Mouse (Mus musculus) adrenal gland, adult (tissue): ENCODE data around the gene Ambra1.
"Not testable (repeated sequence)": the region's sequence is repeated elsewhere in the genome, so short reads cannot be mapped to it uniquely, and the experiment has no call there.

Experiments
- DNase-seq, 2 experiments: peaks; one replicate each; pipeline ENCODE4 v3.0.0; 2022 to 2023; ENCODE audit warnings: low spot score in 1 of 2; ENCODE audit not compliant: inconsistent age in 2 of 2

Gene Ambra1

DNA sequence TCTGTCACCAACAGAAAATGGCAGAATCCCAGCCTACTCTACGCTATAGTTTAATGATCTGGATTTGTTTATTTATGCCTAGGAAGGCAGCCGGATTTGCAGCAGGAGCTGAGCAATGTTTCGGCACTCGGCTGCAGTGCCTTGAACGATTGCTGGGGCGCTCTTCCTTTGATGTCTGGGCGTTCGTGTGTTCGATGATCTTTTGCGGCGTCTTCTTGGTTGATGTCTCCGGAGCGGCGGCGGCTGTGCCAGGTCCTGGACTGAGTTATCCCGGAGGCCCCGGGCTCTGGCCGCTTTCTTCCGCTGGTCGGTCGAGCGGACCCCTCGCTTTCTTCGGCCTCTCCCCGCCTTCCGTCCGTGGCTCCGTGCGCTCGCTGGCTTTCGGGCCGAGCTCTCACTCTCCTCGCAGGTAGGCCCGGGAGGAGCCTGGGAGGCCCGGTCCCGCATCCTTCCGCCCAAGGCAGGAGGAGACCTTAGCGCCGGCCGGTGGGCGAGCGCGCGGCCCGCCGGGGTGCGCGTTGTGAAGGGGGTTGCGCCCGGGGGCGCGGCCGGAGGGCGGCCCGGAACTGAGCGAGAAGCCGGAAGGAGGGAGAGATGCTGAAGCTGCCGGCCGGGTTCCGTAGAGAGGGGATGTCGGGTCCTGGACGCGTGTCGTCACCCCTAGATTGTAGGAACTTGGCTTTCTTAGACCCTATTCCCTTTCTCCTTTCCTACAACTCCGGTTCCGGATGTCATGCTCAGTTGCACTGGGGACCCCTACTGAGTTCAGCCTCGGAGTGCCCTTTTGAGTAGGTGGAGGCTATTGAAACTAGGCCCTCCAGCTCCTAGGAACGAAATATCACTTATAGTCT is at the start of gene Ambra1:
Gene Ambra1, plus strand, starts transcription at position 164 of the 851 bp plus-strand sequence.
- peak; percentile 90 to 95 for DNase-seq

DNA sequence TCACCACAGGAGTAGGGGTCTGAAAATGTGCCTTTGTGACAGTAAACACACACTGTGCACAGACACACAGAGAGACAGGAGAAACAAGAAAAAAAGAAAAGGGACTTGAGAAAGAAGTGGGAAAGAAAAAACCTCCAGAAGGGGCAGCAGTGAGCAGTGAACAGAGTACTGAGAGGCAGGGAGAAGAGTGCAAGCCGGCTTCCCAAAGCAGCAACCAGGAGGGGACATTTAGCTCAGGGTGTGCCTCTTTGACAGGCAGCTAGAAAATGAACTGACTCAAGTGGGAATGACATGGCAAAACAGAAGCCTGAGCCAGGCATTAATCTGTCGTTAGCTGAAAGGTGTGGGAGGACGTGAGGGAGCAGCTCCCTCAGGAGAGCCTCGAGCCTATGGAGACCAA is 47.1 kb upstream of the Ambra1 start:
- peak in 1 of 2 experiments; percentile 70 for DNase-seq

DNA sequence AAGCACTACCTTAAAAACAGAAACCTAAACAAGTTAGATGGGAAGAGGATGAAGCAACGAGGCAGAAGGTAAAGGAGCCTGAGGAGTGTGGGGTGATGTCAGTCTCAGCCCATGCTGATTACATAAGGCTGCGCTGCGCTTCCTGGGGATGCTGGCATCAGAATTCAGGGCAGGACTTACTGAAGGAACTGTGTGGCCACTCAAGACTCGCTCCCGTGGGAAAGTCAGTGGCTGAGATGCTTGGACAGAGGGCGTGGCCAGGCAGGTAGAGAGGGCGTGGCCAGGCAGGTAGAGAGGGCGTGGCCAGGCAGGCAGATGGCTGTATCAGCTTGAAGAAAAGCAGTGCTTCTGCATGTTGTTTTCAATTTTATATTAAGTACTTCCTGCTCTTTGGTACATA is 46.0 kb upstream of the Ambra1 start:
- DNase-seq = no peak

DNA sequence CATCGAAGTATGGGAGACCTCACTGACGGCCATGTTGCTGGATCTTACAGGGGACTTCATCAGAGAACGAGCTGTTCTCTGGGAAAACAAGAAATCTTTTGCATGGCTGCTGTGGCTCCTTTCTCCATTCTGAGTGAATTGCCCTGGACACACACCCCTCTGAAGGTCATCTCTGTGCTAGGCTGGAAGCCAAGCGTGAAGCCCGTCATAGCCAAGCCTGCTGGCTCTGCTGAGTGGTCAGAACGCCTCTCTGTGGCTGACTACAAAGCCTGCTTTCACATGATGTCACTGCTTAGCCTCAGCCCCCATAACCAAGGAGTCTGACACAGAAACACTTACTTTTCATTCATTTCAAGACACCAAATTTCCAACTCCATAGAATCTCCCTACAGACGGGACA is 40.5 kb upstream of the Ambra1 start:
- peak; percentile 91 to 93 for DNase-seq

DNA sequence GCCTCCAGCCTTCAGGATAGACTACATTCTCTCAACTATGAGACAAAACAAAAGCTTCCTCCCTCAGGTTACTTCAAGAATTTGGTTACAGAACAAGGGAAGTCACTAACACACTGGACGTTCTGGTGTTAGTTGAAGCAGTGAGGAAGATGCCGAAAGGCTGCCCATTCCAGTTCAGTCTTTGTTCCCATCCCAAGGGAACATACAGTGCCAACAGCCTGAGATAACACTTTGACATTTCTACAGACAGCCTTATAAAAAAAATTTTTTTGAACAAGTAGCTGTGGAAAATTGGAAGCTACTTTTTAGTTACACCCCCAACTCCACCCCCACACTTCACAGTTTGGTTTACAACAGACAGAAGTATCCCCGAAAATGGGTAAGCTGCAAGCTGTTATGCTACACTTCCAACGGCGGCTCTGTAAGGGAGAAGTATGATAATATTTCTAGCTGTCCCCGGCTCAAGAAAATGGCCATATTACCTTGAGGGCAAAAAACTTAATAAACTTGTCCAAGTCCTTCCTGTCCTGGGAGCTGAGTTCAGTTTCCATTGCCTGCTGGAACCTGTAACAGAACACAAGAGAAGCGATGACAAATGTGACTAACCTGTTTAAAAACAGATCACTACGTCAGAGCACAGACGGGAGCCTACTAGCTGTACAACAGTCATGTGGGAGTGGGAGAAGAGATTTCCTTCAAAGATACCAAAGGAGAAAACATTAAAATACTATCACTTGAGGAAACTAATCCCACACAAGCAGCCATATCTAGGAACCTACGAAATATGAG is 34.3 kb upstream of the Ambra1 start:
- DNase-seq = peak in 1 of 2 experiments; percentile 51

DNA sequence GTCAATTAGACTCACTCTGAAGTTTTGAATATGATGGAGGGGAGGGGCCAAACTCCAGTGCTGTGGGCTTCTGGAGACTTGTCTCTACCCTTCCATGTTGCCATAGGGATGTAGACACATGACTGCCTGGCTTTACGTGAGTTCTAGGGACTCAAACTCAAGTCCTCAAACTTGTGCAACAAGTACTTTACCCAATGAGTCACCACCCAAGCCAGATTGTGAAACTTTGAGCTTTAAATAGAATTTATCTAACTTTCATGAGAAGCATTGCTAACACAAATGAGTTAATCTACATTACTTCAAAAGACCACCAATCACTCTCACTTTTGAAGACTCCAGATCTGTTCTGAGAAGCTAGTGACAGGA is 33.7 kb upstream of the Ambra1 start:
- peak in 1 of 2 experiments; percentile 72 for DNase-seq

DNA sequence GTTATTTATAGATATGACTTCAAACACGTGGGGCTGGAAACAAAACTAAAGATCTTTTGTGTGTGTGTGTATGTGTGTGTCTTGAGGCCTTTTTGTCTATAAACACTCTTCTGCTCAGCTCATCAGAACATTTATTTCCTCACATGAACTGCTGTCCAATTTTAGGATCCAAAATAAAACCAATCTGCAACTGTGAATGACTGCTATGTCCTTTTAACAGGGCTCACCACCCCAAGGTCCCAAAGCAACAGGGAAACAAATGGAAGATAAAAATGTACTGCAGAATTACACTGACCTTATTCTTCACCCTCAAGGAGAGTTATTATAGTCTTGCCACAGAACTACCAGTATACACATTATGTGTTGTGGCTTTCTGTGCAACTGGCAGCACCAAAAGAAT is 30.7 kb upstream of the Ambra1 start:
- DNase-seq = peak in 1 of 2 experiments; percentile 62

DNA sequence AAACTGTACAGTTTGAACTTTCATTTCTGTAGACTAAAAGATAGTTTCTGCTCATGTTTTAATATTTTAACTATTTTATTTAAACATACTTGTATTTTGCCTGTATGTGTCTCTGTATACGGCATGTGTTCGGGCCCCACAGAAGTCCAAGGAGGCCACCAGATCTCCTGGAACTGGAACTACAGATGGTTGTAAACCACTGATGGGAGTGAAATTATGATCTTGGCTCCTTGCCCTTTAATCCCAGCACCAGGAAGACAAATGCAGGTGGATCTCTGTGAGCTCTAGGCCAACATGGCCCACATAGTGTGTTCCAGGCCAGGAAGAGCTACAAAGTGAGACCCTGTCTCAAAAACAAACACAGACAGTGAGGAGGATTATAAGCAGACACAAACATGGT is 28.6 kb upstream of the Ambra1 start:
- DNase-seq = no peak

DNA sequence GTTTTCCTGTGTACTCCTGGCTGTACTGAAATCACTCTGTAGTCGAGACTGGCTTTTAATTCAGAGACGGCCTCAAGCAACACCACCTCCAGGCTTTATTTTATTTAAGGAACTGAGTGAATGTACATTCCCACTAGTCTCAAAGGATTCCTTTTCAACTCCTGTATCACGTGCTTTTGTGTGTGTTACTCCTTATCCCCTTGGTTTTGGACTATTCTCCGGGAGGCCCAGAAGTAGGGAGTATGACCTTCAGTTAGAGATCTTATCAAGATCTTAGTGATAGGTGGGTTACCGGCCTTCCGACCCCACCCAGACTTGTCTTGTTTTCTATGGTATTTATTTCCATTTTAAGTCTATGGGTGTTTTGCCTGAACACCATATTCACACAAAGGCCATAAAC is 24.2 kb upstream of the Ambra1 start:
- no peak for DNase-seq

DNA sequence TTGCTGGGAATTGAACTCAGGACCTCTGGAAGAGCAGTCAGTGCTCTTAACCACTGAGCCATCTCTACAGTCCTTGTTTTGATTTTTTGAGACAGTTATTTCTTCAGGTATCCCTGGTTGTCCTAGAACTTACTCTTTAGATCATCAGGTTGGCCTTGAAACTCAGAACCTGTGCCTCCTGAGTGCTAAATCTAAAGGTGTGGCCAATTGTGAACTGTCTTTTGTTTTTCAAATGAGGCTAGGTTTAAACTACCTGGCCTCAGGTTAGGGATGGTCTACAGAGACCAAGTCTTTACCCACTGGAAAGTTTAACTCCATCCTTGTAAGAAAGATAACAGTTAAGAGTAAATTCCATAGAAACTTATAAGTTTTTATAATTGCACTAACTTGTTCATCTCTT is 23.5 kb upstream of the Ambra1 start:
- DNase-seq = no peak

DNA sequence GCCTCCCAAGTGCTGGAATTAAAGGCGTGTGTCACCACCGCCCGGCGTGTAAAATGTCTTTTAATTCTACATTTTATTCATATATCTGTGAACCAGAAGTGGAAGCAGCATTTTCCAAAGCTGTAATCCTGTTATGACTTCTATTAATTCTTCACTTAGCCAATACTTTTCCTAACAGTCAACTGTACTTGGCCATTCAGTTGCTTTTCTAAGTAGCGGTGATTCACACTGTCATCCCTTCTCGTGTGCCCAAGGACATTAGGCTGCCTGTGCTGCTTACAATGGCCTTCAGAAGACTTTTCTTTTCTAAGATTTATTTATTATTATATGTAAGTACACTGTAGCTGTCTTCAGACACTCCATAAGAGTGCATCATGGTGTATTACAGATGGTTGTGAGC is 21.6 kb upstream of the Ambra1 start:
- DNase-seq = peak; percentile 56 to 80

DNA sequence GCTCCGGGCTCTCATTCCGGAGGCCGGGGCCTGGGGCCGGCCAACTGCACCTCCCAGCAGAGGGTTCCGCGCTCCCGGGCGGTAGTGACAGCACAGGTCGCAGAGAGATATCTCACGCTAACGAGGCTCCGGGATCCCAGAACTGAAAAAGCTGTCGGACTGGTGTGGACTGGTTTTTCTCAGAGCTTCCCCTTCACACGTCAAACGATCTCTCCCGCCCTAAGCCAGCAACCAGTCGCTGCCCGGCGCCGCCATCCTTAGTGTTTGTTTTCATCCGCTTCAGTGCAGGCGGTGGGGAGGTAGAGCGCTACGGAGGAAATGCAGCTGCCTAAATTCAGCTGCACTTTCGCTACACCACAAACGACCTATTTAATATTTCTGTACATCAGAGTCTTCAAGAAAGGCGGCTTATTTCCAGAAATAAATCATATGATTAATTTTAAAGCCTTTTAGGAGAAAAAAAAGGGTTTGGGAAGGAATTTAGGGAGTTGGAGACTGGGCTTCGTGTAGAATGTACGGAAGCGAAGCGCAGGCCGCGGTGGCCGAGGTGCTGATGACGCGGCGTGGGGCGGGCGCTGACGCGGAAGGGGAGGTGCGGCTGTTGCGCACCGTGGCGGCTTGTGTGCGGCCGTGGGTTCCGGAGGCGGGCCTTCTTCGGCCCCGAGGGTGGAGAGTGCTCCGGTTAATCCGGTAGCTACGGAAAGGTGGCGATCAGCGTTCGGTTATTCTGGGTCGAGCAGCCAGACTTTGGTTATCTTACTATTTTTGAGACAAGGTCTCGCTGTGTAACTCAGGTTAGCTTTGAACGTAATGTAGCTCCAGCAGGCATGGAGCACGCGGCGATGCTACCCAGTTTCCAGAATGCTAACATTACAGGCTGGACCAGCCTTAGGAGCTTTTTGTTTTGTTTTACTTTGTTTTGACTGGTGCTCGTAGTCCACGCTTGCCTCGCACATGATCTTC is 19.4 kb upstream of the Ambra1 start, which contains the start of the genes Atg13 and Harbi1:
Gene Atg13, minus strand, starts transcription at position 305 of the 963 bp plus-strand sequence.
Gene Harbi1, plus strand, starts transcription at position 581 of the 963 bp plus-strand sequence.
- peak; percentile 94 to 97 for DNase-seq

DNA sequence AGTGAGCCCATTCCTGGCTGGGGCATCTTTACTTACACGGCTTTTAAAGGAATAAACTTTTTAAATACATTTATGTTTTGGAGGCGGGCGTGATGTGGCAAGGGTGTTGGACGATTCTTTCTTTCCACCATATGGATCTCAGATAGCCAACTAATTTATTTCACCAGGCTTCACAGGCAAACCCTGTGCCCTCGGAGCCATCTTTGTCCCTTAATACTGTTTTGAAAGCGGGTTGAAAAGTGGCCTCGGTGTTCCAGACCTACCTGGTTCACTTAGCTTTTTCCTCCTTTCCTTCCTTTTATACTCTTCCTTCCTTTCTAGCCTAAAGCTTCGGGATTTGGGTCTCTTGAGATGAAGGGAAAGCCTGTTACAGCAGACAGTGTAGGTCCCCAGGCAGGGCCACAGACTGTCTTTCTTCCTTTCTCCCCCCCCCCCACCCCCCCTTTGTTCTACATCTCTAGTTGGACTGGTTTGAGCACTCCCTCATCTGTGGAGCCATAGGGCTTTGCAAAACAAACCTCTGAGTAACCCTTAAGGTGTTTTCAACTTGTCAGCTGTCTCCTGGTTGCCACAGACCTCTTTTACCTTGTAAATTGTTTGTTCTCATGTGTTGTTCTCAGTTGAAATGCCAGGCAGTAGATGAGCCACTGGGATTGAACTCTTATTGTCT is 18.5 kb upstream of the Ambra1 start:
- DNase-seq = peak in 1 of 2 experiments; percentile 59

DNA sequence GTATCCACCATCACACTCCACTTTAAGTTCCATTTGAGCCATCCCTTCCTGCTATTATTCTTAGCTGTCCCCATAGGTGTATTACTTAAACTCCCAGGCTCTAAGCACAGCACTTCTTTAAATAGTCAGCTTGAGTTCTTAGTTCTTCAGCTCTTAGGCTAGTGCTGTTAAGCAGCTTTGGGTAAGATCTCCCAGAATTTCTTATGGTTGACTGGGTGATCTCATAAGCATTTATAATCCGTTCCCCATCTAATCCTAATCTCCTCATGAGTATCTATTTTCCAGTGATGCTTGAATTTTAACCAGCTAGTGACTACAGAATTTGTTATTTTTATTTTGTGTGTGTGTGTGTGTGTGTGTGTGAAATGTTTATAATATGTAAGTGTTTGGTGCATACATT is 15.0 kb upstream of the Ambra1 start:
- DNase-seq = no peak

DNA sequence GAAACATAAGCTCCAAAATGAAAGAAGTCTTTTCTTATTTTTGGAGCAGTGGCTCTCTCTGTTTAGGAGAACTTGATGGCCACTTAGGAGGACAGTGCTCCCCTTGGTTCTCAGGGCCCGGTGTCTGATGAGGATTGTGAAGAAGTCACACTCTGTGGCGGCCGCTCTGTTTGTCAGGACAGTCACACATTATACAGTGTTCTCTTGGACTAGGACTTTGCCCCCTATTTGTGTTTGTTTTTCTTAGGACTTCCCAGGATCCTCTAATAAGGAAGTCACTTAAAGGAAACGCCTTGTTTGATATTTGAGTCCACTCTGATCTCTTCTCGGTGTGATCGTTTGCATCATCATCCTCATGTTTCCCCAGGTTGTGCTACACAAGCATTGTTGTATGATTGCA is 11.7 kb upstream of the Ambra1 start:
- DNase-seq = no peak

DNA sequence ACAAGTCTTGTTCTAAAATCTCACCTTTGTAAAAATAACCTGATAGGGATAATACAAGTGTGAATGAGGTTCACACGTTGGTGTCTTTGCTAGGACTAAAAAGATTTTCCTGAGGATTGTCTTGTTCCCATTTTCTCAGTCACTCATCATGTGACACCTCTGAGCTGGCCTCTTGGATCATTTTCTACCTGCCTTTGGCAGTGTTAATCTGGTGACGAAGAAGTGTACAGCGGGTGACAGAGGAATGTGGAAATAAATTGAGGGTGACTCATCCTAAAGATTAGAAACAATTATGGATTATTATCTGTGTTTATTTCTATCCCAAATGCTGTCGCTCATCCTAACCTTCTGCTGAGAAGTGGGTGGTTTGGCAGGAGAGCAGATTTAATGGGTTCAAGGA is 6.6 kb upstream of the Ambra1 start:
- no peak for DNase-seq

DNA sequence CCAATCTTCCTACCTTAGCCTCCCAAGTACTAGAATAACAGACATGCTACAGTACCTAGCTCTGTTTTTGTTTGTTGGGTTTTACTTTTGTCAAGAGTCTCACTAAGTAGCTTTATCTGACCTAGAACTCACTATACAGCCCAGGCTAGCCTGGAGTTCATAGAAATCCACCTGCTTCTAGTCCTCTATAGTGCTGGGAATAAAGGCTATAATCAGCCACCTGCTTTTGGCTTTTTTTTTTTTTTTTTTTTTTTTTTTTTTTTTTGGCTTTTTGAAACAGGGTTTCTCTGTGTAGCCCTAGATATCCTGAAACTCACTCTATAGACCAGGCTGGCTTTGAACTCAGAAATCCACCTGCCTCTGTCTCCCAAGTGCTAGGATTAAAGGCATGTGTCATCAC is 6.0 kb upstream of the Ambra1 start:
- DNase-seq = no peak

DNA sequence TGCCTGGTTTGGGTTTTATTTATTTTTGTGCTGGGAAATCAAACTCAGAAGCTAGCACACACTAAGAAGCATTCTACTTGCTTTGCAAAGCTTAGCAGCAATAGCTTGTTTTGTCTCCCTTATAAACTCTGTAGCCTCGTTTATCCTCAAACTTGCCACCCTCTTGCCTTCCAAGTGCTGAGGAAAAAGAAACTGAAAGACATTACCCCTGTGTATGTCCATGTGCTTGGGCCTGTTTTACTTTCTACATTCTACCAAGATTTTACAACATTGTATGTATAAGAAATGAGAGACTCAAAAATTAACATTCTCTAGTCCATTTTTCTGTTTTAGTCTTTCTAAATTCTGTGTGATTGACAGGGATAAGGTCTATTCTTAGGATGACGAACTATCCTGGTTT is 5.2 kb upstream of the Ambra1 start:
- DNase-seq = no peak

DNA sequence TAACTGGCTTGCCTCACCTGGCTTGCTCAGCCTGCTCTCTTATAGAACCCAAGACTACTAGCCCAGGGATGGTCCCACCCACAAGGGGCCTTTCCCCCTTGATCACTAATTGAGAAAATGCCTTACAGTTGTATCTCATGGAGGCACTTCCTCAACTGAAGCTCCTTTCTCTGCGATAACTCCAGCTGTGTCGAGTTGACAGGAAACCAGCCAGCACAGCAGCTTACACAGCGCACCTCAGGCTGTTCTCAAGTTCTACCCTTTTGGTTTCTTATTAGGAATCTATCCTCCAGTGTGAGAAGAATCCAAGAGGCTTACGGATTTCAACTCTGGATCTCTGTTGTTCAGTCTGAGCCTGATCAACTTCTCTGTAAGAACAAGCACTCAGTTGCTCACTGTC is 4.5 kb upstream of the Ambra1 start:
- not testable (repeated sequence) for DNase-seq

DNA sequence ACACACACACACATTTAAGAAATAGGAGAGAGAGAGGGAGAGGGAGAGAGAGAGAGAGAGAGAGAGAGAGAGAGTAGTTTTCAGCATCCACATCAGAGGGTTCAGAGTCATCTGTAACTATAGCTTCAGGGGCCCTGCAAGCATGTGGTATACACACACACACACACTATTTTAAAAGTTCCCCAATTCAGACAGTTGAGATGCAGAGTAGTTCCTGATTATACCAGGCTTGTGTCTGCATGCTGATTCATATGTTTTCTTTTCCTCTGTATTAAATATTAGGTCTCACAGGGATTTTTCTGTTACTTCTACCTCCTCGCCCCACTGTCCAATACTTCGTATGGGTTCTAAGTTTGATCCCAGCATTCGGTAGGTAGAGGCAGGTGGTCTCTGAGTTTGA is 2.9 kb upstream of the Ambra1 start:
- no peak for DNase-seq
